Mouse (Mus musculus) forebrain, postnatal 0 days (tissue): ENCODE measurements around the gene Ackr4. TPM values are rescaled to one million over a fixed set of nuclear protein-coding genes. Genes with fewer than 3 reads are reported as not detected.

Experiments used
- ATAC-seq: fragments of 200-750 bp; cut with Nextera tagmentation; 2 replicates; pipeline ENCODE4 v1.8.0; 2017; ENCODE audit warnings: mild to moderate bottlenecking, moderate library complexity
- DNase-seq: peaks from one replicate; pipeline ENCODE4 v3.0.0-alpha.2; 2015
- H3K27ac ChIP-seq: fragments of 300-500 bp; sonication (generic); 2 replicates; pipeline ENCODE4 v1.5.1; 2014; ENCODE audit warnings: low read depth, mild to moderate bottlenecking, antibody characterized with exemption, low read length, moderate library complexity, mixed read lengths
- H3K27me3 ChIP-seq: fragments of 300-500 bp; sonication (generic); 2 replicates; pipeline ENCODE4 v1.6.1; 2014; ENCODE audit warnings: mild to moderate bottlenecking, low read length, mixed read lengths; ENCODE audit not compliant: insufficient read depth
- H3K36me3 ChIP-seq: fragments of 300-500 bp; sonication (generic); 2 replicates; pipeline ENCODE4 v1.6.1; 2014; ENCODE audit warnings: mild to moderate bottlenecking, moderate library complexity; ENCODE audit not compliant: insufficient read depth
- H3K4me1 ChIP-seq: fragments of 300-500 bp; sonication (generic); 2 replicates; pipeline ENCODE4 v1.6.1; 2014; ENCODE audit warnings: antibody characterized with exemption; ENCODE audit not compliant: insufficient read depth
- H3K4me2 ChIP-seq: fragments of 300-500 bp; sonication (generic); 2 replicates; pipeline ENCODE4 v1.6.1; 2014; ENCODE audit warnings: low read depth, mild to moderate bottlenecking, moderate library complexity
- H3K4me3 ChIP-seq: fragments of 300-500 bp; sonication (generic); 2 replicates; pipeline ENCODE4 v1.5.1; 2014; ENCODE audit warnings: low read depth, low read length, mixed read lengths
- H3K9ac ChIP-seq: fragments of 300-500 bp; sonication (generic); 2 replicates; pipeline ENCODE4 v1.6.1; 2014; ENCODE audit warnings: mild to moderate bottlenecking
- H3K9me3 ChIP-seq: fragments of 300-500 bp; sonication (generic); 2 replicates; pipeline ENCODE4 v1.6.1; 2016; ENCODE audit warnings: low read length
- CTCF ChIP-seq: sonication (generic); IDR thresholded peaks from 2 replicates; pipeline ENCODE4 v1.5.1; 2016; ENCODE audit warnings: antibody characterized with exemption, control low read depth, low read depth
- WGBS: fragments of 180-500 bp; shearing (Covaris S2); extraction: QIAGEN DNeasy Blood & Tissue Kit; methylation state at CpG from one replicate; pipeline ENCODE4 v1.1.7; 2014; 5-methylcytosine and 5-hydroxymethylcytosine counted together
- polyA plus RNA-seq: library from polyadenylated mRNA; unstranded; fragments of >200 nt; fragmentation: Nextera tagmentation; extraction: Ambion mirVana; gene quantifications from 2 replicates; pipeline ENCODE4 v1.2.1, GENCODE M21; 2015
- total RNA-seq: library from RNA; depleted of rRNA; stranded (reverse); fragments of >200 nt; gene quantifications from 2 replicates; pipeline ENCODE4 v1.2.3, GENCODE M21; 2014; rRNA removed

The Ackr4 gene
- total and polyA plus RNA-seq, 2 experiments from 2014 or later: 0.70 to 3.1 TPM

- peak; percentile 75 for TF ChIP-seq CTCF
- peak; percentile 60; the same call in 1 of the 2 replicates for ATAC-seq
- no peak overlapping the region for H3K27ac ChIP-seq
- H3K4me2 ChIP-seq: no peak overlapping the region
- H3K9me3 ChIP-seq: no peaks in the 10 kb centered on the region
- H3K36me3 ChIP-seq: peaks cover 9% of the 10 kb centered on the region
- no peak overlapping the region for H3K9ac ChIP-seq
- WGBS: 52% methylated on average over 24 of the region's 24 CpGs
- peak; percentile 57 for DNase-seq
- H3K4me3 ChIP-seq: no peak overlapping the region
- no peaks in the 10 kb centered on the region for H3K4me1 ChIP-seq
- H3K27me3 ChIP-seq: no peaks in the 10 kb centered on the region
Observed at GRCm38 (mm10) chr9:104035261-104036015, 91.3 kb downstream of the Ackr4 start.

DNA sequence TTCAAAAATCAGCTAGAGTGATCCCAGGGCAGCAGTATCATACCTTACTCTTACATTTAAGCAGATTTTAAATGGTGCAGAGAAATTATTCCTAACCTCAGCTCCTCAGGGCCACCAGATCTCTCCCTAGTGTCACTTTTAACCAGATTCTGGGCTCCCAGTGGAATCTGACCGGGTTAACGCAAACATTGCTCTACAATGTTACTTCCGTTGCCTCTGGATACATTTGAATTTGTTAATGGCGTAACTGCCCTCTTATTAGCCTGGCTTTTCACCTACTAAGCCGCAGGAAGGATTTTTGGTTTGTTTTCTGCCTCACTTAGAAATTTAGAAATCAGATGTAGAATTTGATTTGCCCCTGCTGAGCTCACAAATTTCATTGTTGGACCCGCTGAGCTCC lies 92.0 kb downstream of the Ackr4 start:
- H3K9ac ChIP-seq: no peak overlapping the region
- H3K4me3 ChIP-seq: no peak overlapping the region
- peaks cover 9% of the 10 kb centered on the region for H3K36me3 ChIP-seq
- no peak overlapping the region for H3K4me2 ChIP-seq
- no peaks in the 10 kb centered on the region for H3K27me3 ChIP-seq
- ATAC-seq: no peak
- 75% methylated on average over 6 of the region's 6 CpGs for WGBS
- DNase-seq: no peak
- no peaks in the 10 kb centered on the region for H3K4me1 ChIP-seq
- no peaks in the 10 kb centered on the region for H3K9me3 ChIP-seq
- H3K27ac ChIP-seq: no peak overlapping the region
- TF ChIP-seq CTCF: no peak

GRCm38 (mm10) chr9:104034231-104034630 lies 92.5 kb downstream of the Ackr4 start:
- no peak overlapping the region for H3K27ac ChIP-seq
- H3K4me1 ChIP-seq: no peaks in the 10 kb centered on the region
- ATAC-seq (no peak), DNase-seq (no peak)
- no peaks in the 10 kb centered on the region for H3K27me3 ChIP-seq
- no peak overlapping the region for H3K4me3 ChIP-seq
- no peaks in the 10 kb centered on the region for H3K9me3 ChIP-seq
- no peak overlapping the region for H3K4me2 ChIP-seq
- H3K36me3 ChIP-seq: peaks cover 9% of the 10 kb centered on the region
- WGBS: 83% methylated on average over 8 of the region's 8 CpGs
- H3K9ac ChIP-seq: no peak overlapping the region
- no peak for TF ChIP-seq CTCF

Other genes with a start within 250 kb of the Ackr4 start
- gene Nphp3, start 124.4 kb downstream of the Ackr4 start, total RNA-seq: 4.7 and 7.4 TPM in 2 replicates
- 0.53 and 1.9 TPM in 2 replicates for gene Nphp3, start 124.4 kb downstream of the Ackr4 start, polyA plus RNA-seq
- gene Gm28305, start 86.3 kb downstream of the Ackr4 start, total RNA-seq: not detected in 2 replicates
- gene Gm28305, start 86.3 kb downstream of the Ackr4 start, polyA plus RNA-seq: not detected in 2 replicates
- 64.5 and 71.5 TPM in 2 replicates for gene Uba5, start 63.8 kb downstream of the Ackr4 start, total RNA-seq
- gene Uba5, start 63.8 kb downstream of the Ackr4 start, polyA plus RNA-seq: 71.7 and 75.4 TPM in 2 replicates
- gene Acad11, start 63.6 kb downstream of the Ackr4 start, total RNA-seq: 6.5 and 11.0 TPM in 2 replicates
- 4.5 and 4.7 TPM in 2 replicates for gene Acad11, start 63.6 kb downstream of the Ackr4 start, polyA plus RNA-seq
- 48.6 and 52.2 TPM in 2 replicates for gene Dnajc13, start 136.0 kb upstream of the Ackr4 start, total RNA-seq
- 6.9 and 11.6 TPM in 2 replicates for gene Dnajc13, start 136.0 kb upstream of the Ackr4 start, polyA plus RNA-seq
- gene Acpp, start 210.8 kb upstream of the Ackr4 start, total RNA-seq: 0.31 and 0.62 TPM in 2 replicates
- 0.24 and 0.42 TPM in 2 replicates for gene Acpp, start 210.8 kb upstream of the Ackr4 start, polyA plus RNA-seq